Mouse (Mus musculus): ENCODE data around the gene Tdrd1.
"Not testable (repeated sequence)": the region's sequence is repeated elsewhere in the genome, so short reads cannot be mapped to it uniquely, and the experiment has no call there.

The Tdrd1 gene

DNA sequence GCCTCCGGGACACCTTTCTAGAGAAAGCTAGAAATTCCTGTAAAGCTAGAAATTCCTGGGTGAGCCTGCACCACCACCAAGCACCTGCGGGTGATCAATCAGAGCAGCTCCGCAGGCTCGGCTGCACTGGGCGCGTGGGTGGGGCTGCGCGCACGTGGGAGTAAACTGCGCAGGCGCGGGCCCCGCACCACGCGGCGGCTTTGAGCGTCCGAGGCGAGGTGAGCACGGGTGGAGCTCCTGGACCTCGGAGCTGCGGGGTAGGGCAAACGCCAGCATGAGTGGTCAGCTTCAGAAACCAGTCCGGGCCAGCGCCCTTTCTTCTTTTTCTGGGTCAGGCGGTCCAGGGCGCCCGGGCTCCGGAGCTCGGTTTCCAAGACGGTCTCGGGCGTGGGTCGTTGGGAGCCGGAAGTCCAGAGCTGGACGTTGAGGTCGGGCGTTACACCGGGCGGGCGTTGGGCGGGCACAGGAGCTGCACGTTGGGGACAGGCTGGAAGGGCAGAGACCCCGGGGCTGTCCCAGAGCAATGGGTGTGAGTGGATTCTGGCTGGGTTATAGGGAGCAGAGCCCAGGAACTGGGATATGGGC lies at the start of gene Tdrd1:
TSS of gene Tdrd1 (plus strand) at position 163 of the 585 bp plus-strand sequence.
- POLR2A ChIA-PET = interaction anchor here in 3 of 4 experiments (0.8 to 1.3 kb wide), 3 partner anchors 9 to 11 kb away, joined by 3 read pairs; no protein-coding TSS in a partner anchor
- CTCF ChIA-PET = interaction anchor here in 2 of 4 experiments (0.5 to 1.0 kb wide), 3 partner anchors 35 to 110 kb away, joined by 3 to 5 read pairs (median 4); no protein-coding TSS in a partner anchor

DNA sequence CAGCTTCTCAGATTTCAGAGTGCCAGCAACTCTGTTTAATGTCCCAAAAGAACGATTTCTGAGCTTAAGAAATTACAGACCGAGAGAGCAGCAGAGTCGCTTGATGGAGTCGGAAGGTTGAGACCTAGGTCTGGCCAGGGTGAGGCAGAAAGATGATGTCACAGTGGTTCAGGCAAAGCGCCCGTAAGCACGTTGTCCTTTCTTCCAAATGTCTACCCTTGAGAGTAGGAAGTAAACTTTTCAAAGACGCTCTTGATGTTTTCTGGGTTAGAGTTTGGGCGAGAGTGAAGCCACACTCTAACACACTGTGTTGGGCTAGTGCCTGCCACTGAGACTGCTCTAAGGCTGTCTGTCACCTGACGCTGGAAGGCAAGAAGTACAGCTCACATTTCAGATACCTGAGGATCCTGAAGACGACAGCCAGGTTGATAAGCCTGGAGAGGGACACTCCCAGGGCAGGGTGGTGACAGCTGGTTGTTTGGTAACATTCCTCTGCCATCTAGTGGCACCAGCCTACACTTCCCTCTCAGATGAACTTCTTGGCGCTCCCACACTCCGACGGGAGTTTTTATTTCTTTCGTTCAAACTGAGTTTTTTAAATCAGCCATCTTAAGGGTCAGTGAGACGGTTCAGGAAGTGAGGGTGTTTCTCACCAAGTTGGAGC lies 49.2 kb upstream of the Tdrd1 start:
- ChIA-PET CTCF (interaction anchor here (0.7 to 2.1 kb wide), 20 partner anchors 10 to 426 kb away, joined by 3 to 17 read pairs (median 4); no protein-coding TSS in a partner anchor), POLR2A (interaction anchor here in 2 of 4 experiments (1.1 to 1.3 kb wide), 4 partner anchors 9 to 229 kb away, joined by 3 read pairs; no protein-coding TSS in a partner anchor)

DNA sequence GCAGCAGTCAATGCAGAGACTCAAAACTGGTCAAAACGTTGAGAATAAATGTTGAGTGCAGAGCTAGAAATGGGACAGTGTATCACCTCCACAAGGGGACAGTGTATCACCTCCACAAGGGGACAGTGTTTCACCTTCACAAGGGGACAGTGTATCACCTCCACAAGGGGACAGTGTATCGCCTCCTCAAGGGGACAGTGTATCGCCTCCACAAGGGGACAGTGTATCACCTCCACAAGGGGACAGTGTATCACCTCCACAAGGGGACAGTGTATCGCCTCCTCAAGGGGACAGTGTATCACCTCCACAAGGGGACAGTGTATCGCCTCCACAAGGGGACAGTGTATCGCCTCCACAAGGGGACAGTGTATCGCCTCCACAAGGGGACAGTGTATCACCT lies 47.5 kb upstream of the Tdrd1 start:
- CTCF ChIA-PET, POLR2A ChIA-PET: not testable (repeated sequence)

DNA sequence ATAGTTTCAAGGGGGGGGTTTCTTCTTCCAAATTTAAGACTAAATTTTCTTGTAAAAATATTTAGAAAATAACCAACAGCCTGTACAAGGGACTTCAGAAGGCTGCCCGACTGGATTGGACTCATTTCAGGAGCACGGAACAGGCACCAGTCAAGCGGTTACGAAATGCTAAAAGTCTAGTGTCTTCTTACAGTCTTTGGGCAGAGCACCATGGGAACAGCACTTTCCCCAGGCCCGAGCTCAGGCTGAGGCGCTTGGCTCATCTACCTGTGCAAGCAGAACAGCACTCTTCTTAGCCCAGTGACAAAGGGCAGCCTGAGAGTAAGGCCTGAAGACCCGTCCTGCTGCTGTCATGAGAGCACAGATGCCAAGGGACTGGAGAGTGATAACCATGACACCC lies 38.1 kb upstream of the Tdrd1 start:
- POLR2A ChIA-PET = interaction anchor here in 1 of 4 experiments (1.5 kb wide), 1 partner anchor 12 kb away, joined by 3 read pairs; no protein-coding TSS in a partner anchor
- CTCF ChIA-PET = no interaction called here

DNA sequence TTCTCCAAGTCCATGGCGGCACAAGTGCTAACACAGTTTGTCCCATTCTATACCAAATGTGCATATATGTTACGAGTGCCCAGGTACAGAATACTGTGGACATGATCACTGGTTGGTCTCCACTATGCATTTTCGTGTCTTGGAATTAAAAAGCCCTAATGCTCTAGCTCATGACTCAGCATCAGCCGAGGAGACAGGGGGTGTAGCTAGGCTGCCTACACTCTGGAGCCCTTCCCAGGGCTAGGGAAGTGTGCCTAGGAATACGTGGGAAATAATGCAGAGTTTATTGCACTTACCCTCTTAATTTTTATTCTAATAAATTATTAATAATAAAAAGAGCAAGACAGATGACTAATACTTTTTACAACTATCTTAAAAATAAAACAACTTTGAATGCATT lies 37.1 kb upstream of the Tdrd1 start:
- POLR2A ChIA-PET = no interaction called here
- CTCF ChIA-PET = no interaction called here

DNA sequence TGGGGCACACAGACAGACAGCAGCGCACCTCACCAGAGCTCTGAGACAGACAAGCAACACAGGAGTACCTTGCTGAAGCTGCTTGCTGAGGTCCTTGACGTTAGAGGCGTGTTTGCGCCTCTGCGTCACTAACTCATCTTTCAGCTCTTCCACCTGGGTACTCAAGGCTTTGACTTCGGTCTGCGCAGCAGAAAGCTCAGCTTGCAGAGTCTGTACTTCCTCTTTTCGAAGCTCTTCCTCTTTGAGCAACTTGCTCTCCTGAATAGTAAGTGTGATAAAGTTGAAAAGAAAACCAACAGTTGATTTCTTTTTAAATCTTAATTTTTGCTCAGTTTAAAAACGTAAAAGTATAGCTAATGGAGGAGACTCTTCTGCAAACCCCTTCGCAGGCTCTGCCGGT lies 28.6 kb upstream of the Tdrd1 start:
- ChIA-PET POLR2A (interaction anchor here in 2 of 4 experiments (1.1 to 1.5 kb wide), 2 partner anchors 9 to 11 kb away, joined by 3 read pairs; no protein-coding TSS in a partner anchor), CTCF (no interaction called here)

DNA sequence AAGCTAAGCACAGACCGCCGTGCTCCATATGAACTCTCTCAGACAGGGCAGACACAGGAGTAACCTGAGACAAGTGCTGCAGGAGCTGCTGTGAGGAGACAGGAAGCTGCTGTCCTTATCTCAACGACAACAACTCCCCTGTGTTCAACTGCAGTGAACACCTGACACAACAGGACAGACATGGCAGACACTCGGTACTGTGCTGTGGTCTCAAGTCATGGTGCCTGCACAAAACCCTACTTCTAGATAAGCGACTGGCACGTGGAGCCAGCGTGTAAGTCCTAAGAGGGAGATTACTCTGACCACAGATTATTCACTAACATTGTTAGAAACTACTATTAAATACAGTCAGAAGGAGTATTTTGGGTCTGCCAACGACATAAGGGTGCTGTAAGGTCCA lies 25.8 kb upstream of the Tdrd1 start:
- CTCF ChIA-PET = interaction anchor here in 1 of 4 experiments (1.5 kb wide), 1 partner anchor 24 kb away, joined by 3 read pairs; no protein-coding TSS in a partner anchor
- POLR2A ChIA-PET = interaction anchor here in 1 of 4 experiments (0.5 kb wide), 1 partner anchor 73 kb away, joined by 7 read pairs; no protein-coding TSS in a partner anchor

DNA sequence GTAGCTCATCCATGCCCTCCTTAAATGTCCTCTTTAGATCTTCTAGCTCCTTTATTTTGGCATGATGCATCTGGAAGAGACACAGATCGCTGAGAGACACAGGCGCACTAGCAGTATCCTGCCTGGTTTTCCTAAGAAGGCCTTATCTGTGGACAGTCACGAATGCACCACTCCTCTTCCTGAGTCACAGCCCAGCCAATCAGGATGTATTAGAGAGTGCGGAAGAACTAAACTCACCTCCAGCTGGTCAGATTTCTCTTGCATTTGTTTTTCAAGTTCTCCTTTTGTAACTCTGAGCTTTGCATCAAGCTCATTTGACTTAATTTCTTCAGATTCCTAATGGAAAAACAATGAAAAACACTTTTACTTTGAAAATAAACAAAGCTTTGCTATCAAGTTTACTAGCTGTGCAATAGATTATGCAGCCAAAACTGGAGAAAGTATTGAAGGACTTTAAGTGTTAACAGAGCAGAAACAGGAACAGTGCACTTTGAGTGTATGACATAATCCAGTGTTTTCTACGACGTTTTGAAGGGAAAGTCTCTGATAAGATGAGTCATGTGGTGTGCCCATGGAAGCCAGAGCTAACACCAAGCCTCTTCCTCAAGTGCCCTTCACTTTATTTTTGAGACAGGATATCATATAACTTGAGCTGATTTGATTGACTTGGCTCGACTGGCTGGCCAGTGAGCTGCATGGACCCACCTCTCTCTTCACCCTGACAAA lies 24.9 kb upstream of the Tdrd1 start:
- CTCF ChIA-PET = interaction anchor here in 1 of 4 experiments (1.5 kb wide), 1 partner anchor 25 kb away, joined by 3 read pairs; no protein-coding TSS in a partner anchor
- POLR2A ChIA-PET = interaction anchor here in 2 of 4 experiments (0.6 to 1.1 kb wide), 4 partner anchors 9 to 560 kb away, joined by 3 read pairs; no protein-coding TSS in a partner anchor

DNA sequence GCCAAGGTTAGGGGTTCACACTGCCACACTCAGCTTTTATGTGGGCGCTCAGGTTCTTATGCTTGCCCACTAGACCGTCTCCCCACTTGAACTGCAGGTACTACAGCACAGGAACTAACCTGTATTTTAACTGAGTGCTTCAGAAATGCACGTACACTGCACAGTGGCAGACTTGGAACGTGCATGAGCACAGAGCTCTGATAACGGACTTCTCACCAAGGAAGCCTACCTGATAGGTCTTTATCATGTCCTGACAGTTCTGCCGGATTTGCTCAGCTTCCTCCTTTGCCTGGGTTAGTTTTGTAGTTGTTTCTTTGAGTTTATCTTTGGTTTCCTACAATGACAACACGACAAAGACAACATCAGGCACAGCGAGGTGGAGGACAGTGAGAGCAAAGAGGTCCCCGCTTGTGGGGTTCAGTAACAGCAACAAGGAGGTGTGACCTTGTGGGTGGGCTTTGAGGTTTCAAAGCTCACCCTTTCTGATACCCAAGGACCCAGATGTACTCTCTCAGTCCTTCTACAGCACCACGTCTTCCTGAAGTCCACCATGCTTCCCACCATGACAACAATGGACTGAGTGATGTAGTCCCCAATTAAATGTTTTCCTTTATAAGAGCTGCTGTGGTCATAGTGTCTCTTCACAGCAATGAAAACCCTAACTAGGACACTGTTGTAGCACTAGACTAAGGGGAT lies 24.2 kb upstream of the Tdrd1 start:
- ChIA-PET POLR2A (interaction anchor here in 1 of 4 experiments (0.6 to 1.1 kb wide), 3 partner anchors 10 to 559 kb away, joined by 3 read pairs; no protein-coding TSS in a partner anchor), CTCF (interaction anchor here in 1 of 4 experiments (1.5 kb wide), 1 partner anchor 26 kb away, joined by 3 read pairs; no protein-coding TSS in a partner anchor)

DNA sequence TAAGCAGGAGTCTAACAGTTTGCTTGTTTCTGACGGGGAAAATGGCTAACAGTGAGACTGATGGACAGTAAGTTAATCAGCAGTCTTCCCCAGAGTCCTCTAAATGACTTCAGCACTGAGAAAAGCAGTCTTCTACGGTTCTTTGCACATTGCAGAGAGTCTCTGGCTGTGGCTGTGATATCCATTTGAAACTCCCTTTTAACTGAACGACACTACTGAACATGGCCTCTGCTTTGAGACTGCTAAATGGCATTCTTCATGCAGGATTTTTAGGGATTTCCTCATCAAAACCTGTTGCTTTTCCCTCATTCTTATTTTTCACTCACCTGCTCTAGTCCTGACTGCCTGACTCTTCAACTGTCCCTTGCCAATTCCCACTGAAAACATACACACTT lies 23.7 kb upstream of the Tdrd1 start:
- ChIA-PET POLR2A (no interaction called here), CTCF (no interaction called here)

DNA sequence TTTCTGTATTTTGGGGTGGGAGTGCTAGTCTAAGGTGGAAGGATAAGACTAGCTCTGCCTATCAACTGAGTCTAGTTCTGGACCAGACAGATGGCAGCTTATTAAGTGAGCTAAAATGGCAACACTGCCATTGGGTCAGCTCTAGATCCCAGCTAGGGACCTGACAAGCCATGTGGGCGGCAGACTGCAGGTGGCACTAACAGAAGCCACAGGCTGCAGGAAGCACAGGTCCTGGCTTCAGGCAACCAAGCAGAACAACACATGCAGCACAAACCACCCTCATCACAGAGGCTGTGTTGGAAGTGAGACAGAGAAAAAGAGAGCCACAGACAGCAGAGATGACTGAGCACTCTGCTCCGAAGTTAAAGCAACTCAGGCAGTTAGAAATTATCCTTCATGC lies 20.6 kb upstream of the Tdrd1 start:
- ChIA-PET CTCF (interaction anchor here in 1 of 4 experiments (1.2 kb wide), 1 partner anchor 240 kb away, joined by 3 read pairs; no protein-coding TSS in a partner anchor), POLR2A (interaction anchor here in 1 of 4 experiments (1.0 kb wide), 1 partner anchor 10 kb away, joined by 3 read pairs; no protein-coding TSS in a partner anchor)

DNA sequence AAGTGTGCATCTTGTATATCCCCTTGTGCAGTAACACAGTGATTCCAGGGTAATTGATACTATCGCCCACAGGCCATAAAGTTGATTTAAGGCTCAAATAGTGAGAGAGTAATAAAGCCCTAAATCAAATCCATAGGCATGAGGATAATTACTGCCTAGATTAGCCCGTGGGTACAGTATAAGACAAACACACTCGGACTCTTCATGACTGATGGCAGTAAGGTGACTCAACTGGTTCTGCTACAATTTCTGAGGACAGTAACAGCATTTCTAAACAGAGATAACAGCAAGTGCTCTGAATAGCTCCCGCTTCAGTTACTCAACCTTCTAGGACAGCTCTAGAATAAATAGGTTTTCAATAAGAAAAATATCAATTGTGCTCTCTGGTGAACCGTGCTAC lies 18.9 kb upstream of the Tdrd1 start:
- ChIA-PET POLR2A (interaction anchor here in 1 of 4 experiments (1.4 kb wide), 1 partner anchor 10 kb away, joined by 3 read pairs; no protein-coding TSS in a partner anchor), CTCF (no interaction called here)

DNA sequence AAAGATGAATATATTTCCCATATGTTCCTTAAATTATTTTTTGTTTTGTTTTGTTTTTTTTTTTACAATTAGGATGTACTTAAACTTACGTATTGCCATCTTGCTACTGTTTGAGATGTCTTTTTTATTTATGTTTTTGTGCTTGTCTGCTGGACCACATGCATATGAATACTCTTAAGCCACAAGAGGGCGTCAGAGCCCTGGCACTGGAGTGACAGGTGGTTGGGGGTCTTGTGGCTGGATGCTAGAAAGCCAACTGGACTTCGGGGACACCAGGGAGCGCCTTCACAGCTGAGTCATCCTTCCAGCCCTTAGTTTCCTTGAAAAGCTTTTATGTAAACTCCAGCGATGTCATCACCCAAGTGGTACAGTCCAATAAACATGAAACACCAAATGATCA lies 17.2 kb upstream of the Tdrd1 start:
- ChIA-PET POLR2A (interaction anchor here in 1 of 4 experiments (0.9 to 1.0 kb wide), 3 partner anchors 8 to 156 kb away, joined by 3 to 4 read pairs (median 3); no protein-coding TSS in a partner anchor), CTCF (interaction anchor here in 2 of 4 experiments (1.2 to 2.1 kb wide), 3 partner anchors 23 to 100 kb away, joined by 3 to 8 read pairs (median 3); no protein-coding TSS in a partner anchor)

DNA sequence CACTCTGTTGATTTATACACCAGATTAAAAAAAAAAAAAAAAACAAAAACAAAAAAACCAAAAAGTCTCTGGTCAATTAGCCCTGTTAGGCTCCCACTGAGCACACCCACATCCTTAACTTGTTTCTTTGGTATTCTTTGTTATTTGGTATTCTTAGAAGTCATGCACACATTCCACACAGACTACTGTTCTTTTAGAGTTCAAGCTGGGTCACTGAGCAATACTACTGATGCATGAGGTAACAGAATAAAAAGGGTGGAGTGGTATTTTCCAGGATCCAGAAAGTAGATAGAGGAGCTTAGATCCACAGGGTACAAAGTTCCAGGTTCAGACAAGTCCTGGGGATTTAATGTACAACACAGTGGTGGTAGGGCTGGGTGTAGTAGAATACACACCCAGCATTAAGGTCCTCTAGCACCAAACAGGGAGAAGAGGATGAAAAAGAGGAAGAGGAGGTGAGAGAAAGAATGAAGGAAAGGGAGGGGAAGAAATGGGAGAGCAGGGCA lies 15.3 kb upstream of the Tdrd1 start:
- ChIA-PET CTCF (interaction anchor here in 1 of 4 experiments (0.8 kb wide), 1 partner anchor 472 kb away, joined by 3 read pairs; no protein-coding TSS in a partner anchor), POLR2A (interaction anchor here in 3 of 4 experiments (0.6 to 1.4 kb wide), 3 partner anchors 11 to 97 kb away, joined by 3 to 4 read pairs (median 4); partner anchors contain the start of gene Ccdc186 (in 2 of the 3))

DNA sequence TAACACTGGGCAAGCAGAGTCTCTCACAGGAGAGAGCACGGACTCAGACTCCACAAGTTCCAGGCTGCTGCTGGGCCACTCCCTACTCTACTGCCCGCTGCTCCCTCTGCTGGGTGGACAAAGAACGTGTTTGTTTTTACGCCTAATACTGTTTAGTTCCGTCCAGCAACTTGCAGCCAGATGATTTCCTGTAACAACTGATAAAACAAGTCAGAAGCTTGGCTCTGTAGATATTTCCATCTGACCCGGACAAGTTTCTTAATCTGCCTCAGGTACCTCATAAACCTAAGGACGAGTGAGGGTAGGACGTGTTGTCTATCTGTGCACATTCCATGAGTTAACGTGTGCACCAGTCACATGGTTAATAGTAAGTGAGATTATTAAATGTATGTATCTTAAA lies 14.4 kb upstream of the Tdrd1 start:
- CTCF ChIA-PET = no interaction called here

DNA sequence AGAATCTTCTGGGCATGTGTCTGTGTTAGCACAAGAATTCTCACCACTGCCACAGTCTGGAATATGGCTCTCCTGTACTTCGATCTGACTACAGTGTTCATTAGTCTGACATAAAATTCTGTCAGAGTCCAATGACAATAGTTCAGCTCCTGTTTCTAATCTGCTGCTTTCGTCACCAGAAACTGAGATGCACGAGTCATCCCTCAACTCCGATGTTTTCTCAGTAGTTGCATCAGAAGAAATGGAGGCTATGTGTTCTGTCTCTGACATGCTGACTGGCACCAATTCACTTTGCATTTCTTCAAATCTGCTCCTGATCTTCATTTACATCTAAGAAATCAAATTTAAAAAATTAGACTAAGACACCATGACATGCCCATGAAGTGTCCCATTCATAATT lies 12.6 kb upstream of the Tdrd1 start:
- CTCF ChIA-PET = interaction anchor here in 3 of 4 experiments (0.5 to 1.4 kb wide), 3 partner anchors 95 to 461 kb away, joined by 3 to 6 read pairs (median 4); no protein-coding TSS in a partner anchor
- POLR2A ChIA-PET = interaction anchor here in 2 of 4 experiments (1.1 to 1.6 kb wide), 2 partner anchors 9 kb away, joined by 4 to 5 read pairs; partner anchors contain the start of gene Ccdc186 (in 2 of the 2)

More for the DNA sequence above, 14.4 kb upstream of the Tdrd1 start:
- POLR2A ChIA-PET = interaction anchor here in 1 of 4 experiments (0.8 to 1.4 kb wide), 2 partner anchors 11 to 16 kb away, joined by 3 read pairs; partner anchors contain the start of gene Ccdc186

DNA sequence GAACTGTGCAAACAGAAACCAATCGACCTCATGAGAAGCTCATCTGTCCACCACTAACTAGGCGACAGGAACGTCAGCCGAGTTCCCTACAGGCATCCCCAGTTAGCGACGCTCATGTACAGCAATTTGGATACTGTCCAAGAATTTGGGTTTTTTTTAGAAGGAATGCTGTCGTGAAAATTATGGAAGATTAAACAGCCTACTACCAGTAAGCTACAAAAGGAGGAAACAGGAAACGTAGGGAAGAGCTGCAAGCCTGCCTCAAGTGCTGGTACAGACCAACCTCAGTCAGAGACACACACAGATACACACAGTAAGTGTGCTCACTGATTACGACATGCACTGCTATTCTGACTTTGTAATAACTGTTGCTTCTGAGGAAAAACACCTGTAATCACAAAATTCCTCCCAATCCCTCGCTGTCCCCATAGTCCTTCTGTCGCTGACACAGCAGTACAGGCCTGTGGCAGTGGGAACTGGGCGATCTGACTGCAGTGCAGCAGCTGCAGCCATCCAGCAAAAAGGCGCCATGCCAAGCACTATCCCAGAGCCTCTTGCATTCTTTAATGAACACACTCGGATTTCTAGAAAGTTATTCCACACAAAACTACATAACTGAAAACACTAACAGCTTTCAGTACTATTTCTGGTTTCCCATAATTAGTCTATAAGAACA lies 8.0 kb upstream of the Tdrd1 start:
- POLR2A ChIA-PET = no interaction called here
- CTCF ChIA-PET = interaction anchor here in 2 of 4 experiments (0.6 to 0.7 kb wide), 2 partner anchors 101 to 465 kb away, joined by 3 read pairs; no protein-coding TSS in a partner anchor

All from embryonic stem cell, embryonic (primary cell).